ENCODE assay signal across 19 mouse cellular contexts in the genomic region with DNA sequence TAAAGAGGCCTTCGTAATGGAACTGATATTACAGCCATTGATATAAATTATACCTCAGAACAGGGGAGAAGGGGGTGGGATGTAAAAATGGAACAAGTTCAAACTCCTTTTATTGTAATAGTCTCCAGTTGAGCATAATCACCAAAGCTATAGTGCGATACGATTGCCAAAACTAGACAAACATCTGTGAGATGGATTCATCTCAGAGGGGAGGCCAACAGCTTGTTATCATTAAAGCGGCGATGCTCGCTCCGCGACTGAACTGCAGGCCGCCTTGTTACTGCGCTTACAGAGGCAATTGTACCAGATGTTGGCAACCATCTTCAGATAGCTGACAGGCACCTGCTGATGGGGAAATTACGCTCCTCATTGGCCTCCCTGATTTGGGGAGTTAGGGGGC.
DNase-seq lines count a peak whose midpoint lies in the region; ATAC-seq lines count a peak whose summit lies in the region.
"Had no signal": no experiment of that assay in that cellular context is flagged by ENCODE, and none has a peak within 500 bp of the region (broad histone marks: within the 10 kb centered on the region; RNA-seq: fewer than 3 reads in every experiment).

No protein-coding gene starts in this region.

- no peak overlapping the region for H3K4me3 ChIP-seq in forebrain, embryonic 13.5 days
- no peak overlapping the region for H3K4me3 ChIP-seq in forebrain, embryonic 10.5 days
- H3K4me3 ChIP-seq in neural tube, embryonic 11.5 days (ENCODE audit: low read depth, low read length), result no peak overlapping the region
- H3K4me3 ChIP-seq: embryonic facial prominence, embryonic 13.5 days; left cerebral cortex, adult 2 months; liver, embryonic 15.5 days had no signal

- peak overlapping the region; percentile 7; the same call in 1 of the 2 replicates for H3K27ac ChIP-seq in forebrain, embryonic 13.5 days
- no peak overlapping the region; the same call in 1 of the 2 replicates for H3K27ac ChIP-seq in forebrain, embryonic 10.5 days
- H3K27ac ChIP-seq in neural tube, embryonic 11.5 days (ENCODE audit: low read depth, low read length), result no peak overlapping the region
- H3K27ac ChIP-seq: embryonic facial prominence, embryonic 13.5 days; left cerebral cortex, adult 2 months; liver, embryonic 15.5 days had no signal

- no peaks in the 10 kb centered on the region for H3K9me3 ChIP-seq in forebrain, embryonic 13.5 days (replicated peaks)
- H3K9me3 ChIP-seq in forebrain, embryonic 10.5 days, result no peaks in the 10 kb centered on the region
- H3K9me3 ChIP-seq in neural tube, embryonic 11.5 days (ENCODE audit: control insufficient read depth, low read length), result no peaks in the 10 kb centered on the region
- H3K9me3 ChIP-seq: embryonic facial prominence, embryonic 13.5 days; liver, embryonic 15.5 days had no signal

- no peak overlapping the region for H3K9ac ChIP-seq in forebrain, embryonic 13.5 days
- H3K9ac ChIP-seq in neural tube, embryonic 11.5 days (ENCODE audit: low read length), result no peak overlapping the region
- H3K9ac ChIP-seq: embryonic facial prominence, embryonic 13.5 days; liver, embryonic 15.5 days had no signal

- WGBS in forebrain, embryonic 13.5 days, result 60% methylated on average over 11 of the region's 11 CpGs
- WGBS in forebrain, embryonic 10.5 days, result 80% methylated on average over 11 of the region's 11 CpGs
- 56% methylated on average over 11 of the region's 11 CpGs for WGBS in neural tube, embryonic 11.5 days

- no peak for DNase-seq in forebrain, embryonic 10.5 days (ENCODE audit: extremely low spot score, low spot score)
- DNase-seq in neural tube, embryonic 11.5 days (ENCODE audit: low spot score), result peak; percentile 46
- DNase-seq in neural tube, embryonic 10.5 days (ENCODE audit: extremely low spot score, low spot score), result no peak
- DNase-seq in mesoderm, embryonic 11.5 days (ENCODE audit: low read depth, low spot score), result peak; percentile 70
- no peak for DNase-seq in cerebellum, adult 11 months
- DNase-seq in left cerebral cortex, postnatal 14 days (ENCODE audit: low spot score in 2 of 2), result no peak
- no peak for DNase-seq in adrenal gland, adult 2 months
- DNase-seq: cerebellum, adult 11-12 months; heart, adult 11 months; heart, postnatal 10 days; kidney, postnatal 4 days; lung, postnatal 4 days; right cerebral cortex, postnatal 25 days; thymus, adult 18-20 months had no signal

- peaks cover 81% of the 10 kb centered on the region for H3K4me1 ChIP-seq in forebrain, embryonic 13.5 days
- peaks cover 98% of the 10 kb centered on the region for H3K4me1 ChIP-seq in forebrain, embryonic 10.5 days
- peaks cover 28% of the 10 kb centered on the region for H3K4me1 ChIP-seq in neural tube, embryonic 11.5 days (ENCODE audit: control insufficient read depth, insufficient read depth, low read length)

- H3K4me2 ChIP-seq in forebrain, embryonic 13.5 days, result no peak overlapping the region
- H3K4me2 ChIP-seq in neural tube, embryonic 11.5 days (ENCODE audit: low read depth), result no peak overlapping the region
- H3K4me2 ChIP-seq: embryonic facial prominence, embryonic 13.5 days; liver, embryonic 15.5 days had no signal

- H3K27me3 ChIP-seq in forebrain, embryonic 13.5 days, result no peaks in the 10 kb centered on the region
- H3K27me3 ChIP-seq in forebrain, embryonic 10.5 days (ENCODE audit: poor library complexity, severe bottlenecking), result no peaks in the 10 kb centered on the region
- no peaks in the 10 kb centered on the region for H3K27me3 ChIP-seq in neural tube, embryonic 11.5 days (ENCODE audit: control insufficient read depth, insufficient read depth, low read length)
- H3K27me3 ChIP-seq: embryonic facial prominence, embryonic 13.5 days; liver, embryonic 15.5 days had no signal

- intact Hi-C loops in left cerebral cortex, postnatal 14 days (cut with DNase I), result no loop called here

- no peaks in the 10 kb centered on the region for H3K36me3 ChIP-seq in forebrain, embryonic 13.5 days (ENCODE audit: poor library complexity, severe bottlenecking)
- peaks cover 34% of the 10 kb centered on the region for H3K36me3 ChIP-seq in forebrain, embryonic 10.5 days (replicated peaks)
- no peaks in the 10 kb centered on the region for H3K36me3 ChIP-seq in neural tube, embryonic 11.5 days (ENCODE audit: control insufficient read depth, insufficient read depth, low read length)
- H3K36me3 ChIP-seq: embryonic facial prominence, embryonic 13.5 days; liver, embryonic 15.5 days had no signal

- no peak for ATAC-seq in forebrain, embryonic 13.5 days
- no peak for ATAC-seq in neural tube, embryonic 11.5 days (ENCODE audit: insufficient read depth, low FRiP score, low TSS enrichment)
- ATAC-seq: intestine, postnatal 0 days had no signal

Comparison
In these comparisons a context has a peak if more than half of its experiments do, and no peak if none do; other contexts are left out.
1. DNase-seq: peak in neural tube, embryonic 11.5 days (single experiment) and mesoderm, embryonic 11.5 days (single experiment); none in forebrain, embryonic 10.5 days (single experiment), neural tube, embryonic 10.5 days (single experiment), cerebellum, adult 11 months (single experiment), left cerebral cortex, postnatal 14 days (0 of 2) and adrenal gland, adult 2 months (single experiment).